ENCODE assay signal across 9 mouse cellular contexts in the genomic region with DNA sequence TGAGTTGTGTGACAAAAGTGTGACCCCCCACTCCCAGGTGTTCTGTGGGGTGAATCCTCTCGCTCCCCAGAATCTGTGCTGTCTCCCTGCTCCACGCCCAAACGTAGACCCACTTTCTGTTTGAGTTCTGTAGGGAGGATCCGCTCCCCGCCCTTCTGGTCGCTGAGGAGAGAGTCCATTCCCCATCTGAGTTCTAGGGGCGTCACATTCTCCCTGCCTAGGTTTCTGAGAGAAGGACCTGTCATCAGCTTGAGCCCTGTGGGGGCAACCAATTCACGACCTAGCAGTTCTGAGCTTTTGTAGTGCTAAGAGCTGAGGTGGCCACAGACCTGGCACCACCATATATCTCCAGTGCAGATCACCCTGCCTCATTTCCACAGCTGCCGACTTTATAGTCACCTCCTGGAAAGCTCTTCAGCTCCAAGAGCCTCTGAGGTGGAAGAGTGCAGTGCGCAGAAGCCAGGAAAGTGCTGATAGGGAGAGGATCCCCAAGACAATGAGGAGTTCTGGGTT. TPM values are rescaled to one million over a fixed set of nuclear protein-coding genes. Genes with fewer than 3 reads are reported as not detected.
A peak's percentile ranks its signal among the peaks of the same experiment; 100 is the strongest.
DNase-seq lines count a peak whose midpoint lies in the region; ATAC-seq and TF ChIP-seq lines count a peak whose summit lies in the region.
"Had no signal": no experiment of that assay in that cellular context is flagged by ENCODE, and none has a peak within 500 bp of the region (broad histone marks: within the 10 kb centered on the region; RNA-seq: fewer than 3 reads in every experiment).

No protein-coding gene starts in this region.

- peak overlapping the region; percentile 81 for H3K4me2 ChIP-seq in heart, embryonic 14.5 days (ENCODE audit: low read length)
- H3K4me2 ChIP-seq in forebrain, embryonic 16.5 days (ENCODE audit: low read length) = peak overlapping the region; percentile 94

- H3K9ac ChIP-seq in heart, embryonic 14.5 days (ENCODE audit: low read length) = peak overlapping the region; percentile 98
- H3K9ac ChIP-seq in forebrain, embryonic 16.5 days (replicated peaks; ENCODE audit: low read depth, low read length) = peak overlapping the region; percentile 87

- no peaks in the 10 kb centered on the region for H3K9me3 ChIP-seq in heart, embryonic 14.5 days (ENCODE audit: control insufficient read depth, low read length)
- H3K9me3 ChIP-seq in G1E (replicated peaks) = no peaks in the 10 kb centered on the region
- H3K9me3 ChIP-seq in forebrain, embryonic 16.5 days (ENCODE audit: control insufficient read depth, low read length) = no peaks in the 10 kb centered on the region

- H3K4me1 ChIP-seq in heart, embryonic 14.5 days (ENCODE audit: control insufficient read depth in 2 of 2, insufficient read depth in 2 of 2, low read length in 2 of 2) = peaks cover 7 to 14% of the 10 kb centered on the region in 2 experiments
- H3K4me1 ChIP-seq in G1E (ENCODE audit: insufficient read depth, low read depth, low read length) = peaks cover 48% of the 10 kb centered on the region
- H3K4me1 ChIP-seq in forebrain, embryonic 16.5 days (replicated peaks; ENCODE audit: control insufficient read depth, insufficient read depth, low read length) = peaks cover 16% of the 10 kb centered on the region

- H3K27ac ChIP-seq in heart, embryonic 14.5 days (replicated peaks in 1 of 2; ENCODE audit: control insufficient read depth in 1 of 2, insufficient read depth in 1 of 2, low read depth in 2 of 2, low read length in 2 of 2) = peak overlapping the region; percentile 11 to 56; a peak in 3 of 4 replicates
- H3K27ac ChIP-seq in forebrain, embryonic 16.5 days (ENCODE audit: low read length) = no peak overlapping the region
- peak overlapping the region; percentile 25; the same call in 1 of the 2 replicates for H3K27ac ChIP-seq in macrophage

- peaks cover 19% of the 10 kb centered on the region for H3K36me3 ChIP-seq in heart, embryonic 14.5 days (ENCODE audit: control insufficient read depth, insufficient read depth, low read length)
- peaks cover 31% of the 10 kb centered on the region for H3K36me3 ChIP-seq in G1E (replicated peaks)
- peaks cover 3% of the 10 kb centered on the region; the same call in 1 of the 2 replicates for H3K36me3 ChIP-seq in forebrain, embryonic 16.5 days (ENCODE audit: control insufficient read depth, insufficient read depth)
- peaks cover 8% of the 10 kb centered on the region; the same call in 1 of the 2 replicates for H3K36me3 ChIP-seq in macrophage (ENCODE audit: inconsistent target)

- WGBS in heart, embryonic 14.5 days = 1% methylated on average over 10 of the region's 10 CpGs
- 6% methylated on average over 10 of the region's 10 CpGs for WGBS in forebrain, embryonic 16.5 days
- 4% methylated on average over 10 of the region's 10 CpGs for WGBS in macrophage (ENCODE audit: missing documents)

- H3K4me3 ChIP-seq in heart, embryonic 14.5 days (ENCODE audit: control insufficient read depth in 1 of 2, insufficient read depth in 1 of 2, low read depth in 1 of 2, low read length in 2 of 2) = peak overlapping the region; percentile 79 to 86
- H3K4me3 ChIP-seq in G1E (ENCODE audit: low read depth, low read length) (peak overlapping the region; percentile 88), macrophage (ENCODE audit: inconsistent target) (peak overlapping the region; percentile 90)
- peak overlapping the region; percentile 100 for H3K4me3 ChIP-seq in forebrain, embryonic 16.5 days (replicated peaks; ENCODE audit: low read length)

- peaks cover 24% of the 10 kb centered on the region for H3K79me2 ChIP-seq in macrophage (ENCODE audit: inconsistent target)

- ATAC-seq in heart, embryonic 14.5 days (ENCODE audit: insufficient number of reproducible peaks, insufficient read depth, low FRiP score, low read depth) = no peak; the same call in 1 of the 2 replicates
- peak; percentile 35; the same call in 1 of the 2 replicates for ATAC-seq in G1E (ENCODE audit: extremely low read depth, insufficient number of reproducible peaks, low FRiP score, poor library complexity, severe bottlenecking)
- peak; percentile 59; the same call in 1 of the 2 replicates for ATAC-seq in forebrain, embryonic 16.5 days

- TF ChIP-seq CTCF in G1E (IDR thresholded peaks at IDR 0.05; ENCODE audit: low read depth, low read length) = no peak

- DNase-seq in heart, adult 11 months = no peak
- peak; percentile 33 for DNase-seq in G1E (ENCODE audit: low spot score)
- DNase-seq in left cerebral cortex, adult 9 months (ENCODE audit: low spot score in 2 of 2) = no peak
- no peak for DNase-seq in layer of hippocampus, adult 9-10 months (ENCODE audit: low spot score)
- DNase-seq in right cerebral cortex, postnatal 10 days (ENCODE audit: low spot score in 2 of 2) = no peak

- no peaks in the 10 kb centered on the region; the same call in 1 of the 2 replicates for H3K27me3 ChIP-seq in heart, embryonic 14.5 days (ENCODE audit: control insufficient read depth, insufficient read depth, low read length)
- peaks cover 10% of the 10 kb centered on the region for H3K27me3 ChIP-seq in G1E (ENCODE audit: insufficient read depth, low read length)
- H3K27me3 ChIP-seq in forebrain, embryonic 16.5 days (replicated peaks; ENCODE audit: control insufficient read depth, insufficient read depth, low read length) = no peaks in the 10 kb centered on the region

RNA-seq across cellular contexts. Expression of gene Ndufa10, which starts 0.5 kb away (rescaled TPM):
- 564 and 575 TPM in 2 replicates for polyA plus RNA-seq in heart, embryonic 14.5 days (2014; fragmentation: Nextera tagmentation; extraction: Ambion mirVana)
- 287 and 291 TPM in 2 replicates for total RNA-seq in G1E (2014; fragmentation: Nextera tagmentation)
- 170 and 195 TPM in 2 replicates for total RNA-seq in G1E (2017)
- polyA plus RNA-seq in G1E (2012) = 68.6 and 81.3 TPM in 2 replicates
- polyA plus RNA-seq in forebrain, embryonic 16.5 days (2015; fragmentation: Nextera tagmentation; extraction: Ambion mirVana) = 273 and 301 TPM in 2 replicates
- 100 to 1,000 TPM in 1 of 26 experiments, 10 to 100 TPM in 25; 22.4 to 108 (median 57.2) TPM for total RNA-seq in macrophage (2018; cell fraction: chromatin; rRNA removed)
- total RNA-seq in macrophage (2018; cell fraction: cytosol; rRNA removed) = 10 to 100 TPM; 56.2 to 90.6 (median 71.1) TPM
- 10 to 100 TPM; 25.0 to 67.5 (median 41.5) TPM for total RNA-seq in macrophage (2018; cell fraction: nucleus; rRNA removed)
- 60.6 to 72.4 TPM (median 71.0 TPM) in 3 replicates for polyA plus RNA-seq in macrophage (2018)

RNA-seq across cellular contexts. Expression of gene Olfr1416, which starts 10.8 kb away (rescaled TPM):
- not detected in 2 replicates for polyA plus RNA-seq in heart, embryonic 14.5 days (2014; fragmentation: Nextera tagmentation; extraction: Ambion mirVana)
- total RNA-seq in G1E (2014; fragmentation: Nextera tagmentation) (not detected in 2 replicates), G1E (2017) (0.16 and 0.17 TPM in 2 replicates)
- polyA plus RNA-seq in G1E (2012) (not detected in 2 replicates), macrophage (2018) (not detected in 3 replicates)
- not detected in 2 replicates for polyA plus RNA-seq in forebrain, embryonic 16.5 days (2015; fragmentation: Nextera tagmentation; extraction: Ambion mirVana)
- total RNA-seq in macrophage (2018; cell fraction: chromatin; rRNA removed) = not detected
- total RNA-seq in macrophage (2018; cell fraction: cytosol; rRNA removed) = not detected
- total RNA-seq in macrophage (2018; cell fraction: nucleus; rRNA removed) = not detected
- polyA plus RNA-seq: Patski had no signal

RNA-seq across cellular contexts. Expression of gene Olfr1415, which starts 21.8 kb away (rescaled TPM):
- polyA plus RNA-seq in heart, embryonic 14.5 days (2014; fragmentation: Nextera tagmentation; extraction: Ambion mirVana) = not detected in 2 replicates
- total RNA-seq in G1E (2014; fragmentation: Nextera tagmentation) = not detected in 2 replicates
- 0.06 and 0.38 TPM in 2 replicates for total RNA-seq in G1E (2017)
- not detected in 2 replicates for polyA plus RNA-seq in G1E (2012)
- polyA plus RNA-seq in forebrain, embryonic 16.5 days (2015; fragmentation: Nextera tagmentation; extraction: Ambion mirVana) = not detected in 2 replicates
- total RNA-seq in macrophage (2018; cell fraction: chromatin; rRNA removed) = not detected
- total RNA-seq in macrophage (2018; cell fraction: cytosol; rRNA removed) = not detected
- total RNA-seq in macrophage (2018; cell fraction: nucleus; rRNA removed) = not detected
- polyA plus RNA-seq in macrophage (2018) = not detected in 3 replicates
- polyA plus RNA-seq: Patski had no signal

RNA-seq across cellular contexts. Expression of gene Olfr1414, which starts 44.3 kb away (rescaled TPM):
- polyA plus RNA-seq in heart, embryonic 14.5 days (2014; fragmentation: Nextera tagmentation; extraction: Ambion mirVana) = not detected in 2 replicates
- total RNA-seq in G1E (2014; fragmentation: Nextera tagmentation) = not detected in 2 replicates
- 0.06 and 0.22 TPM in 2 replicates for total RNA-seq in G1E (2017)
- polyA plus RNA-seq in G1E (2012) = not detected in 2 replicates
- polyA plus RNA-seq in forebrain, embryonic 16.5 days (2015; fragmentation: Nextera tagmentation; extraction: Ambion mirVana) = not detected in 2 replicates
- not detected for total RNA-seq in macrophage (2018; cell fraction: chromatin; rRNA removed)
- total RNA-seq in macrophage (2018; cell fraction: cytosol; rRNA removed) = not detected
- total RNA-seq in macrophage (2018; cell fraction: nucleus; rRNA removed) = not detected
- not detected in 3 replicates for polyA plus RNA-seq in macrophage (2018)
- polyA plus RNA-seq: Patski had no signal
